Mouse (Mus musculus) fibroblast of lung, adult 2 months (primary cell): ENCODE results near the gene Ampd3.

ENCODE experiments used
- DNase-seq: peaks from one replicate; pipeline ENCODE4 v3.0.0-alpha.2; 2011; ENCODE audit warnings: low read depth

Gene Ampd3

GRCm38 (mm10) chr7:110843916-110844874, 76.2 kb downstream of the Ampd3 start, which contains the start of gene Rnf141:
TSS of gene Rnf141 (minus strand) at chr7:110844457.
- peak; percentile 83 for DNase-seq

- DNase-seq = no peak
These were observed 79.3 kb downstream of the Ampd3 start for GRCm38 (mm10) chr7:110847321-110847720.

GRCm38 (mm10) chr7:110848371-110848770, 80.4 kb downstream of the Ampd3 start:
- no peak for DNase-seq

- DNase-seq = peak; percentile 66
These were observed 83.7 kb downstream of the Ampd3 start for GRCm38 (mm10) chr7:110851541-110852203.

- no peak for DNase-seq
These were observed 85.6 kb downstream of the Ampd3 start for GRCm38 (mm10) chr7:110853611-110854010.

GRCm38 (mm10) chr7:110854519-110854918, 86.5 kb downstream of the Ampd3 start:
- no peak for DNase-seq

- no peak for DNase-seq
These were observed 87.0 kb downstream of the Ampd3 start for GRCm38 (mm10) chr7:110854927-110855546.

- no peak for DNase-seq
These were observed 87.6 kb downstream of the Ampd3 start for GRCm38 (mm10) chr7:110855604-110856003.

GRCm38 (mm10) chr7:110860129-110860528, 92.1 kb downstream of the Ampd3 start:
- DNase-seq = no peak
